Mouse (Mus musculus) forebrain, embryonic 11.5 days (tissue): ENCODE results near the gene Gm20721. TPM values are rescaled to one million over a fixed set of nuclear protein-coding genes. Genes with fewer than 3 reads are reported as not detected.

Experiments used
- ATAC-seq: fragments of 200-750 bp; cut with Nextera tagmentation; replicated peaks from 2 replicates; pipeline ENCODE4 v1.8.0; 2017; ENCODE audit warnings: moderate TSS enrichment; ENCODE audit not compliant: low FRiP score
- DNase-seq: peaks from one replicate; pipeline ENCODE4 v3.0.0-alpha.2; 2017; ENCODE audit warnings: low spot score
- H3K27ac ChIP-seq: fragments of 300-500 bp; sonication (generic); 2 replicates; pipeline ENCODE4 v1.5.1; 2014; ENCODE audit warnings: low read depth, low read length
- H3K27me3 ChIP-seq: fragments of 300-500 bp; sonication (generic); 2 replicates; pipeline ENCODE4 v1.6.1; 2014; ENCODE audit warnings: mild to moderate bottlenecking, low read length, mixed read lengths; ENCODE audit not compliant: control insufficient read depth, insufficient read depth
- H3K36me3 ChIP-seq: fragments of 300-500 bp; sonication (generic); 2 replicates; pipeline ENCODE4 v1.6.1; 2014; ENCODE audit warnings: mild to moderate bottlenecking, low read length, moderate library complexity, mixed read lengths; ENCODE audit not compliant: control insufficient read depth, insufficient read depth
- H3K4me1 ChIP-seq: fragments of 300-500 bp; sonication (generic); replicated peaks from 2 replicates; pipeline ENCODE4 v1.6.1; 2014; ENCODE audit warnings: low read length, mixed read lengths; ENCODE audit not compliant: control insufficient read depth, insufficient read depth
- H3K4me2 ChIP-seq: fragments of 300-500 bp; sonication (generic); 2 replicates; pipeline ENCODE4 v1.6.1; 2014; ENCODE audit warnings: low read depth, mild to moderate bottlenecking, low read length, moderate library complexity, mixed read lengths; ENCODE audit not compliant: severe bottlenecking
- H3K4me3 ChIP-seq: fragments of 300-500 bp; sonication (generic); 2 replicates; pipeline ENCODE4 v1.5.1; 2014; ENCODE audit warnings: low read depth, low read length
- H3K9ac ChIP-seq: fragments of 300-500 bp; sonication (generic); 2 replicates; pipeline ENCODE4 v1.6.1; 2014; ENCODE audit warnings: low read length
- H3K9me3 ChIP-seq: fragments of 300-500 bp; sonication (generic); 2 replicates; pipeline ENCODE4 v1.6.1; 2016; ENCODE audit warnings: low read length, mixed read lengths; ENCODE audit not compliant: control insufficient read depth
- WGBS: fragments of 180-500 bp; shearing (Covaris S2); extraction: QIAGEN DNeasy Blood & Tissue Kit; methylation state at CpG from one replicate; pipeline ENCODE4 v1.1.7; 2014; 5-methylcytosine and 5-hydroxymethylcytosine counted together
- polyA plus RNA-seq: library from polyadenylated mRNA; unstranded; fragments of >200 nt; fragmentation: Nextera tagmentation; extraction: Ambion mirVana; gene quantifications from 2 replicates; pipeline ENCODE4 v1.2.1, GENCODE M21; 2014

The Gm20721 gene
- polyA plus RNA-seq, 1 experiment from 2014 or later: 6.5 TPM

GRCm38 (mm10) chr2:174288673-174289430 is 57.7 kb downstream of the Gm20721 start:
- no peak for ATAC-seq
- 40% methylated on average over 12 of the region's 12 CpGs for WGBS
- Histone ChIP-seq H3K4me2 (no peak overlapping the region), H3K27me3 (peaks cover 38% of the 10 kb centered on the region), H3K4me3 (no peak overlapping the region), H3K9ac (no peak overlapping the region), H3K27ac (no peak overlapping the region), H3K4me1 (peaks cover 9% of the 10 kb centered on the region; the same call in 1 of the 2 replicates), H3K9me3 (peaks cover 22% of the 10 kb centered on the region; the same call in 1 of the 2 replicates), H3K36me3 (peaks cover 27% of the 10 kb centered on the region)
- DNase-seq: peak; percentile 47

DNA sequence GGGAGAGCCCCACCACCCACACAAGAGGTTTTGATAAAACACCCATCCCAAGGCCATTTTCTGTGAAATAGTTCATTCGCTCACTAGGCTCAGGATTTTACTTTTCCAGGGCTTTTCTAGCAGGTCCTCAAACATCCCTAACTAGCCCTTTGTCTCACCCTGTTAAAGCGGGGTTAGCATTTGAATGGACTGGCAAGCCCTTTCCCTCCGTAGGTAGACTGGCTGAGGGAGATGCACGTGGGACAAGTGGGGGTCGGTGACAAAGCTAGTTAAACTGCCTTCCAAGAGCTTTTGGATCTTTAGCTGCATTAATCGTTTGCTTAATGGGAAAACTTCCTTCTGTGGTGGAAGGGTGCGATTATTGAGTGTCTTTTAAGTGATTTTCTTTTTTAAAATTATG is 58.6 kb downstream of the Gm20721 start:
- no peak overlapping the region for H3K4me2 ChIP-seq
- no peak for ATAC-seq
- H3K4me3 ChIP-seq: no peak overlapping the region
- DNase-seq: peak; percentile 41
- peaks cover 9% of the 10 kb centered on the region; the same call in 1 of the 2 replicates for H3K4me1 ChIP-seq
- H3K27me3 ChIP-seq: peaks cover 40% of the 10 kb centered on the region
- H3K9me3 ChIP-seq: peaks cover 22% of the 10 kb centered on the region; the same call in 1 of the 2 replicates
- 26% methylated on average over 7 of the region's 7 CpGs for WGBS
- no peak overlapping the region for H3K27ac ChIP-seq
- no peak overlapping the region for H3K9ac ChIP-seq
- H3K36me3 ChIP-seq: peaks cover 29% of the 10 kb centered on the region

- peaks cover 1% of the 10 kb centered on the region; the same call in 1 of the 2 replicates for H3K4me1 ChIP-seq
- no peak overlapping the region for H3K4me3 ChIP-seq
- no peak overlapping the region for H3K4me2 ChIP-seq
- DNase-seq (peak; percentile 53), ATAC-seq (no peak)
- peaks cover 40% of the 10 kb centered on the region for H3K27me3 ChIP-seq
- H3K9ac ChIP-seq: no peak overlapping the region
- peaks cover 22% of the 10 kb centered on the region; the same call in 1 of the 2 replicates for H3K9me3 ChIP-seq
- H3K36me3 ChIP-seq: peaks cover 29% of the 10 kb centered on the region
- H3K27ac ChIP-seq: no peak overlapping the region
- 42% methylated on average over 34 of the region's 34 CpGs for WGBS
These were observed 60.5 kb downstream of the Gm20721 start for GRCm38 (mm10) chr2:174285921-174286470.

DNA sequence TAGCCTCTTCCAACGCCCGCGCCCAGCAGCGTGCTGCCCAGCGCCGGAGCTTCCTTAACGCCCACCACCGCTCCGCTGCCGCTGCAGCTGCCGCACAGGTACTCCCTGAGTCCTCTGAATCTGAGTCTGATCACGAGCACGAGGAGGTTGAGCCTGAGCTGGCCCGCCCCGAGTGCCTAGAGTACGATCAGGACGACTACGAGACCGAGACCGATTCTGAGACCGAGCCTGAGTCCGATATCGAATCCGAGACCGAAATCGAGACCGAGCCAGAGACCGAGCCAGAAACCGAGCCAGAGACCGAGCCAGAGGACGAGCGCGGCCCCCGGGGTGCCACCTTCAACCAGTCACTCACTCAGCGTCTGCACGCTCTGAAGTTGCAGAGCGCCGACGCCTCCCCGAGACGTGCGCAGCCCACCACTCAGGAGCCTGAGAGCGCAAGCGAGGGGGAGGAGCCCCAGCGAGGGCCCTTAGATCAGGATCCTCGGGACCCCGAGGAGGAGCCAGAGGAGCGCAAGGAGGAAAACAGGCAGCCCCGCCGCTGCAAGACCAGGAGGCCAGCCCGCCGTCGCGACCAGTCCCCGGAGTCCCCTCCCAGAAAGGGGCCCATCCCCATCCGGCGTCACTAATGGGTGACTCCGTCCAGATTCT is 61.6 kb downstream of the Gm20721 start:
- H3K36me3 ChIP-seq: peaks cover 29% of the 10 kb centered on the region
- peak; percentile 57 for DNase-seq
- H3K9me3 ChIP-seq: peaks cover 22% of the 10 kb centered on the region; the same call in 1 of the 2 replicates
- WGBS: 59% methylated on average over 58 of the region's 58 CpGs
- no peak overlapping the region for H3K27ac ChIP-seq
- H3K4me3 ChIP-seq: peak overlapping the region; percentile 22
- peaks cover 1% of the 10 kb centered on the region; the same call in 1 of the 2 replicates for H3K4me1 ChIP-seq
- H3K27me3 ChIP-seq: peaks cover 40% of the 10 kb centered on the region
- H3K9ac ChIP-seq: no peak overlapping the region
- peak overlapping the region; percentile 52 for H3K4me2 ChIP-seq
- ATAC-seq: no peak

- 43% methylated on average over 19 of the region's 19 CpGs for whole genome bisulfite sequencing
- peaks cover 1% of the 10 kb centered on the region; the same call in 1 of the 2 replicates for H3K4me1 ChIP-seq
- H3K9ac ChIP-seq: no peak within 1 kb of the TSS
- H3K36me3 ChIP-seq: peaks cover 29% of the 10 kb centered on the region
- DNase-seq (peak; percentile 81), ATAC-seq (peak; percentile 55)
- peak within 1 kb of the TSS; percentile 22 for H3K4me3 ChIP-seq
- H3K9me3 ChIP-seq: peaks cover 22% of the 10 kb centered on the region; the same call in 1 of the 2 replicates
- H3K4me2 ChIP-seq: peak within 1 kb of the TSS; percentile 52
- peaks cover 40% of the 10 kb centered on the region for H3K27me3 ChIP-seq
- H3K27ac ChIP-seq: no peak within 1 kb of the TSS
These were observed 62.5 kb downstream of the Gm20721 start, which contains the start of gene Gnas for GRCm38 (mm10) chr2:174284011-174284410. TSS of gene Gnas (plus strand) at chr2:174284320.

- peak overlapping the region; percentile 52 for H3K4me2 ChIP-seq
- peak overlapping the region; percentile 14; the same call in 1 of the 2 replicates for H3K4me3 ChIP-seq
- H3K9me3 ChIP-seq: peaks cover 22% of the 10 kb centered on the region; the same call in 1 of the 2 replicates
- no peak overlapping the region for H3K9ac ChIP-seq
- peaks cover 29% of the 10 kb centered on the region for H3K36me3 ChIP-seq
- no peak overlapping the region for H3K27ac ChIP-seq
- 50% methylated on average over 11 of the region's 11 CpGs for WGBS
- 0 out of 2 replicates have a peak, but pooled peaks cover 1% of the 10 kb centered on the region for H3K4me1 ChIP-seq
- H3K27me3 ChIP-seq: peaks cover 40% of the 10 kb centered on the region
- ATAC-seq (no peak), DNase-seq (no peak)
These were observed 63.2 kb downstream of the Gm20721 start for GRCm38 (mm10) chr2:174283341-174283740.

Other genes with a start within 250 kb of the Gm20721 start
- gene Npepl1, start 236.4 kb downstream of the Gm20721 start, polyA plus RNA-seq: 31.2 and 31.5 TPM in 2 replicates
- 1,123 and 1,194 TPM in 2 replicates for gene Gnas, start 62.4 kb downstream of the Gm20721 start, polyA plus RNA-seq
- gene Nelfcd, start 69.1 kb upstream of the Gm20721 start, polyA plus RNA-seq: 178 and 192 TPM in 2 replicates
- 78.7 and 92.9 TPM in 2 replicates for gene Ctsz, start 92.3 kb upstream of the Gm20721 start, polyA plus RNA-seq
- gene Tubb1, start 104.0 kb upstream of the Gm20721 start, polyA plus RNA-seq: 4.9 and 6.3 TPM in 2 replicates
- gene Atp5e, start 117.4 kb upstream of the Gm20721 start, polyA plus RNA-seq: 600 and 613 TPM in 2 replicates
- 127 and 132 TPM in 2 replicates for gene Prelid3b, start 126.4 kb upstream of the Gm20721 start, polyA plus RNA-seq